Mouse (Mus musculus) inflammation-experienced regulatory T-cells, adult 6 months (primary cell): Measurements from ENCODE around the gene Map3k5. TPM values are rescaled to one million over a fixed set of nuclear protein-coding genes. Genes with fewer than 3 reads are reported as not detected.
A peak's percentile ranks its signal among the peaks of the same experiment; 100 is the strongest.

Experiments
- ATAC-seq: one replicate; pipeline ENCODE4 v1.8.0; 2017
- polyA plus RNA-seq, 3 experiments: library from polyadenylated mRNA; unstranded; fragments of 100-300 nt; shearing (Covaris generic); gene quantifications; one replicate each; pipeline ENCODE4 v1.2.1; 2017

The Map3k5 gene
- polyA plus RNA-seq, 3 experiments from 2014 or later: 9.3 to 14.3 (median 13.8) TPM

GRCm38 (mm10) chr10:19935821-19936367 lies 1.6 kb downstream of the Map3k5 start:
- ATAC-seq: no peak

GRCm38 (mm10) chr10:19936961-19937708 lies 2.9 kb downstream of the Map3k5 start:
- no peak for ATAC-seq

DNA sequence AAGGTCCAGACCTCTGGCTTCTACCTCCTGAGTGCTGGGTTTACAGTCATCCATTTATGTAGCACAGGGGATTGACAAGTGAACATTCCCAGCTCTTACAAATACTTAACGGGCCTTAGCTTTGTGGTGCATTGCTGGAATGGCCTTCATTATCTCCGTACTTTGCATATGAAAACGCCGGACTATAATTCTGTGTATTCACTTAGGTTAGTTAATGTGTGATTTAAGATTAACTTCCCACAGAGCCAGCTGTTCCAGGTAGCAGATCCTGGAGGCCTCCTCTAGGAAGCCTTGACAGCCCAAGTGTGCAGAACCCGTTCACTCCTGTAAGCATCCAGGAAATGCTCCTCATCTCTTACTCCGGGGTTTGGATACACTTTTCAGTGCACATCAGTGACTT lies 4.5 kb downstream of the Map3k5 start:
- ATAC-seq: no peak

GRCm38 (mm10) chr10:19939282-19939705 lies 5.0 kb downstream of the Map3k5 start:
- ATAC-seq: peak; percentile 87

- no peak for ATAC-seq
Observed at GRCm38 (mm10) chr10:19940127-19940526, 5.9 kb downstream of the Map3k5 start.

DNA sequence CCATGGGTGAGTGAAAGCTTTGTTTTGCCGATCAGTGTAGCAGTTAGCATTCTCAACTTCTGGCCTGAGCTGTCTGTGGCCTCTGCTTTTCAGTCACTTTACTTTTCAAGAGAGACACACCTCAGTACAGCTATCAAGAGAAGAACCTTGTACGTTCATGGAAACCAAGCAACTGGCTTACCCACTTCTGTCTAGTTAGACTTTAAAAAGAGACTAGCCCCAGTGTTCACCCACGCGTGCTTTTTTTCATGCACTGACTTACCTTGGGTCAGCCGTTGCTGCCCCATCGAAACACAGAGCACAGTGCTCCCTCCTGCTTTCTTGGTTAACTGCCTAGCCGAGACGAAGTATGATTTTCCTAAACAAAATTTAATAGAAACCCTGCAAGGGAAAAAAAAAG lies 6.4 kb downstream of the Map3k5 start:
- no peak for ATAC-seq

GRCm38 (mm10) chr10:19941063-19941462 lies 6.8 kb downstream of the Map3k5 start:
- ATAC-seq: peak; percentile 8

GRCm38 (mm10) chr10:19941914-19942313 lies 7.6 kb downstream of the Map3k5 start:
- ATAC-seq: no peak

DNA sequence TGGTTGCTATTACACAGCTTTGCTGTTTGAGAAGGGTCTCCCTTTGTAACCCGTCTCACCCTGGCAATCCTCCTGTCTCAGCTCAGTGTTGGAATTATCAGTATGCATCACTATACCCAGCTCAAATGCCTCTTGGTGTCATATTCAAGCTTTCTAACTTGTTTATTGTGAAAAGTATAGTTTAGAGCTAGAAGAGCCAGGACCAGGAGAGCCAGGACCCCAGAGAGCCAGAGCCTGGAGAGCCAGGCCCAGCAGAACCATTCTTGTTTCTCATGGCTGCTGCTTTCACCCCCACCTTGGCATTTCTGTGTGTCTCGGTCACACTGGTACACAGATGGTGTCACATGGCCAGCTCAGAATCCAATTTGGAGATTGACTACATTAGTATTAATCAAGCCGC lies 8.3 kb downstream of the Map3k5 start:
- no peak for ATAC-seq

DNA sequence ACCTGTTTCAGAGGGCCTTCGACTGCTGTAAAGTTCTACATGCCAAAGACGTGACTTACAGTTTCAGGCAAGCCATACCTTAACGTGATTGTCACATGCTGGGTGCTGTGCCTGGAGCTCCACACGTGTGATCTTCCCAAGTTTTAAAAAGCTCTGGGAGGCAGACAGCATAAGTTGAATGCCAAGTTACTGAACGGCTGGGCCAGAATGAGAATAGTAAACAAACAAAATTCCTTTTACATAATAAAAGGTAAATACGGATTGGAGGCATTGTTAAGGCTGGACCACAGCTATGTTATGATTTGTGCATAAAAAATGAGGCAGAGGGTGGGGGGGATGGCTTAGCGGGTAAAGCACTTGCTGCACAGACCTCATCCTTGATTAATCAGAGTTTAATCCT lies 11.4 kb downstream of the Map3k5 start:
- ATAC-seq: no peak

- ATAC-seq: no peak
Observed at GRCm38 (mm10) chr10:19946644-19947043, 12.4 kb downstream of the Map3k5 start.

- no peak for ATAC-seq
Observed at GRCm38 (mm10) chr10:19947441-19947840, 13.2 kb downstream of the Map3k5 start.

- ATAC-seq: no peak
Observed at GRCm38 (mm10) chr10:19947901-19948300, 13.6 kb downstream of the Map3k5 start.

GRCm38 (mm10) chr10:19948381-19948780 lies 14.1 kb downstream of the Map3k5 start:
- ATAC-seq: no peak

- no peak for ATAC-seq
Observed at GRCm38 (mm10) chr10:19949106-19949505, 14.8 kb downstream of the Map3k5 start.

DNA sequence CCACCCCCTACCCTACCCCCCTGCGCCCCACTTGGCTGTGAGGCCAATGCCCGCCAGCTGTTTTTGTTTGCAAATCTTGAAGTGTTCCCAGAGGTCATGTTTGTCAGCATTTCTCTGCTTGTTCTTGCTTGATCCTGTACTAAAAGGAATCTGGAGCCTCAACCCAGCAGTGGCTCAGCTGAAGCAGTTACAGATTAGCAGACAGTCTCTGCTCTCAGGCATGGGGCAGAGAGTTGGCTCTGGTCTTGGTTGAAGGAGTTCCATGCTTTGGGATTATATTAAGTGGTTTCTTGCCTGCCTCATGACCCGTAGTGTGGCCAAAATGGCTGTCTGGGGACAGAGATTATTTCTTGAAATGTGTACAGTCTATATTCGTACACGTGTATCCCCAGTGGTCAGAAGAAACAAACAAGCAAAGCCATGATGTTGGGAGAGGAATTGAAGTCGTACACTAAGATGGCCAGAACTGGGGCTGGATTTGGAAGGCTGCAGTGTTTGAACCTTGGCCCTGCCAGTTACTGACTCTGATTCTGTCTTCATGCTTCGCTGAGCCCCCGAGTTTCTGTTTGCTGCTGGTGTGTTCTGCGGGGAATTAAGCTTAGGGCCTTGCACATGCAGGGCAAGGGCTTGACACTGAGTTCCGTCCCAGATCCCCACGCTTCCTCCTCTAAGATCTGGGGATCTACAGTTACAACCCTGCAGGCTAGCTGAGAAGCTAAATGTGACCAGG lies 18.9 kb downstream of the Map3k5 start:
- no peak for ATAC-seq

DNA sequence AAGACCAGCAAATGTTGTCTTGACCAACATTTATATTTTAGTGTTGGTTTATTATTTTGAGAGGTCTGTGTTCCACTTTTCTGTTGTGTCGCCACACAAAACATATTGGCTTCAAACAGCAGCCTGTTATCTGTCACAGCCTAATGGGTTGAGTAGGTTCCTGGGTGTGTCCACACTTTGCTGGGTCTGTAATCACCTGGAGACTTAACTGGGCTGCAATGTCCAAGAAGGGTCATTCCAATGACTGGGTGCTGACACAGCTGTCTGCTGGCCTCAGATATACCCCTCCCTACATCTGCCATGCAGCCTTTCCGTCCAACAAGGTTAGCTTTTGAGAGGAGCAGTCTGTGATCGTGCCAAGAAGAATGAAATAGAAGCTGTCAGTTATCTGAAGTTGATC lies 20.3 kb downstream of the Map3k5 start:
- no peak for ATAC-seq

DNA sequence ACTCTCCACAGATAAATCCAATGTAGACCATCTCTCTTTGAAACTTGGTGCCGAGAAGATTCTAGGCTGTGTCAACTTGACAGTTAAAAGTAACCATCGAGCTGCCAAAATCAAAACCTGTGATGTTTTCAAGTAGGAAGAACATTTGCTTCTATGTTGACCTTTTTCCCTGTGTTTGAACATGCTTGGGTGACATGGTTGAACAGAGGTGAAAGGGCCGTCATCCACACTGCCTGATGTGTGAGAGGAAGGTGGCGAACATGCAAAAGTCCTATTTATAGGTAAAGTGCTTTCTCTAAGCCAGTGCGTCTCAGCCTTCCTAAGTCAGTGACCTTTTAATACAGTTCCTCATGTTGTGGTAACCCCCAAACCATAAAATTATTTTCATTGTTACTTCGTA lies 21.5 kb downstream of the Map3k5 start:
- no peak for ATAC-seq

DNA sequence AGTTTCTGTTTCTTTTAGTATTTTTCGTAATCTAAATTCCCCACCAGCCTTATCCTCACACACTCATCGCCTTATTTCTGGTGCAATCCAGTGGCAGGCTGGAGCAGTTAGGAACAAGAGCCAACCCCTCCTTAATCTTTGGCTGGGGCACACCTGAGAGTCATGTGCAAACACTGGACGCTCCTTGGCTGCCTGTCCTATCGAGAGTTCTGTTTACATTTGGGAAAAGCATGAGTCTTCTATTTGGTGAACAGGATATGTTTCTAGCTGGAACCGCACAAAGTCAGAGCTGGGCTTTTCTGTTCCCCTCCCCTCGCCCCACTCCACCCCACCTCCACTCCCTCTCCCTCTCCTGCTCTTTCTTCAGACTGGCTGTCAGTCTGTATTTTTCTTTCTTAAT lies 22.5 kb downstream of the Map3k5 start:
- ATAC-seq: no peak

DNA sequence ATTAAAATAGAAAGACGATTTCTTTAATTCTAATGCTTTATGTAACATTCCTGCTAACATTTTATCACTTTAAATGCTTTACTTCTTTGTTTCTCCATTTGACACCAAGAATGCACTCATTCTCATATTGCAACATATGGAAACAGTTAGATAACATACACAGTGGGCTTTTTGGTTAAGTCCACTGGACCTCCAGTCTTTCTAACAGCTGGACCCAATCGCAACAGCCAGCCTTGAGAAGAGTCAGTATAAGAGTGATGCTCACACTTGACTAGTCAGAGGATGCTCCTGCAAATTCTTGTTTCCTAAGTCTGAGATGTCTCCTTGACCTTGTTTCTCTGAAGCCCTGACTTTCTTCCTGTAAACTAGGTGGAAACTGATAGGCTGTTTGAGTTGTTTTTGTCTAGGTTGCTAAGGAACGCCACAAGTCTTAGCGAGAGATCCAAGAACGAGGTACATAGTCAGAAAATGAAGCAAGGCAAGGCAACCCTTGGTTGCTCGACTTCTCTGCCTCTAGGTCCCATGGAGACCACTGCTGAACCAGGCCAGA lies 26.6 kb downstream of the Map3k5 start:
- peak; percentile 15 for ATAC-seq

DNA sequence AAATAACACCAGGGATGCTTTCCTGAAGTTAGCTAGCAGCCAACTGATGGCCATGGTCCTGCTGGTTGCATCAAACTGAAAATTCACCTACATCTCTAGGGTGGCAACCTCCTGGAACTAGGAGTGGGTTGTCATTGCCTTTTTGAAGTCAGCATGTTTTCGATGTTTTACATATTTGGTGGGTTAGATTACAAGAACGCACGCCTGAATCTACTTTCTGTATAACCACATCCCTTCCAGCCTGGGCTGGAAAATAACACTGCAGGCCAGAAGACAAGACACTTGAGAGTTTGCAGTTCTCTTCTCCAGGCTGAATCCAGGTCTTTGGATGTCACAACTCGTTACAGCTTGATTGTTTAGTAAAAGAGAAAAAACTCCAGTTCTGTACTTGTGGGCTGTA lies 28.5 kb downstream of the Map3k5 start:
- ATAC-seq: peak; percentile 86

DNA sequence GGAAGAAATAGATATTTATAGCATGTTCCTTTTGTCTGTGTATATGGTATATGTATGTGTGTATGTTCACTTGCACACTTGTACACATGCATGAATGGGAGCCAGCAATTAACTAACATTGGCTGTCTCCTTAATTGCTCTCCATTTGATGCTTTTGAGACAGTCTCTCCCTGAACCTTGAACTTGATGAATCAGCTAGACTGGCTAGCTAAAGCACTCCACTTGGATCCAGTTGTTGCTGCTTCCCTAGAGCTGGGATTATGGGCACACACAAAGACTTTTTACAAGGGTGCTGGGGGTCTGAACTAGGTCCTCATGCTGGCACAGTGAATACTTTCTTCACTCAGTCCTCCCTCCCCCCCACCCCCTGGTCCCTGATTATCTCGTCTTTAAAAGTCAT lies 28.9 kb downstream of the Map3k5 start:
- ATAC-seq: no peak

- ATAC-seq: no peak
Observed at GRCm38 (mm10) chr10:19964105-19964504, 29.8 kb downstream of the Map3k5 start.

GRCm38 (mm10) chr10:19966597-19966996 lies 32.3 kb downstream of the Map3k5 start:
- no peak for ATAC-seq
